Mouse (Mus musculus): ENCODE data around the gene Yaf2.

GRCm38 (mm10) chr15:93270289-93270855 lies 66.4 kb downstream of the Yaf2 start:
- TF ChIP-seq POLR2A (IDR thresholded peaks at IDR 0.05; ENCODE audit: borderline replicate concordance, extremely low read depth, low read depth, low read length) (no peak), CTCF (IDR thresholded peaks at IDR 0.05; ENCODE audit: insufficient read depth, low read length) (no peak)

Measured in lung, adult 2 months (tissue).